Mouse (Mus musculus): Measurements from ENCODE around the gene Mcf2l.

GRCm38 (mm10) chr8:12961821-12962534 lies 88.4 kb downstream of the Mcf2l start:
- no peak for TF ChIP-seq FLI1 (IDR thresholded peaks at IDR 0.05; ENCODE audit: low read length)
- TF ChIP-seq GATA1 (IDR thresholded peaks at IDR 0.05; ENCODE audit: borderline replicate concordance, low read length): no peak

All from megakaryocyte, embryonic 14.5 days (primary cell).